Mouse (Mus musculus): ENCODE measurements around the gene A630001G21Rik. TPM values are rescaled to one million over a fixed set of nuclear protein-coding genes. Genes with fewer than 3 reads are reported as not detected.
"Not testable (repeated sequence)": the region's sequence is repeated elsewhere in the genome, so short reads cannot be mapped to it uniquely, and the experiment has no call there.

Gene A630001G21Rik
- 1.2 and 2.5 TPM in 2 replicates for polyA plus RNA-seq (2012; rRNA removed)

- Histone ChIP-seq H3K4me1 (ENCODE audit: control insufficient read depth, insufficient read depth, low read length) (no peaks in the 10 kb centered on the region), H3K27me3 (replicated peaks; ENCODE audit: control insufficient read depth, insufficient read depth, low read length) (no peaks in the 10 kb centered on the region), H3K27ac (ENCODE audit: insufficient read depth, low read depth, low read length) (no peak within 1 kb of the TSS), H3K36me3 (ENCODE audit: control insufficient read depth, insufficient read depth, low read length) (no peaks in the 10 kb centered on the region), H3K4me3 (ENCODE audit: insufficient read depth, low read depth, low read length) (no peak within 1 kb of the TSS)
- TF ChIP-seq POLR2A (IDR thresholded peaks at IDR 0.05; ENCODE audit: low read depth, low read length) = no peak
- TF ChIP-seq CTCF (conservative IDR thresholded peaks at IDR 0.05; ENCODE audit: insufficient read depth, insufficient read length, low read depth, low read length) = no peak
- no peak for DNase-seq
- 87% methylated on average over 4 of the region's 4 CpGs for WGBS
Measured at GRCm38 (mm10) chr1:85778436-85778835, at the start of gene A630001G21Rik. TSS of gene A630001G21Rik (minus strand) at chr1:85778643.

GRCm38 (mm10) chr1:85827166-85827565 lies 48.7 kb upstream of the A630001G21Rik start:
- Histone ChIP-seq H3K36me3 (ENCODE audit: control insufficient read depth, insufficient read depth, low read length) (peaks cover 3% of the 10 kb centered on the region), H3K4me1 (ENCODE audit: control insufficient read depth, insufficient read depth, low read length) (no peaks in the 10 kb centered on the region), H3K4me3 (ENCODE audit: insufficient read depth, low read depth, low read length) (no peak overlapping the region), H3K27me3 (replicated peaks; ENCODE audit: control insufficient read depth, insufficient read depth, low read length) (no peaks in the 10 kb centered on the region), H3K27ac (ENCODE audit: insufficient read depth, low read depth, low read length) (no peak overlapping the region)
- WGBS = 73% methylated on average over 5 of the region's 5 CpGs
- DNase-seq = no peak
- TF ChIP-seq POLR2A (IDR thresholded peaks at IDR 0.05; ENCODE audit: low read depth, low read length) (no peak), CTCF (conservative IDR thresholded peaks at IDR 0.05; ENCODE audit: insufficient read depth, insufficient read length, low read depth, low read length) (no peak)

- no peak for DNase-seq
- H3K27ac ChIP-seq (ENCODE audit: insufficient read depth, low read depth, low read length) = no peak overlapping the region
- no peaks in the 10 kb centered on the region for H3K4me1 ChIP-seq (ENCODE audit: control insufficient read depth, insufficient read depth, low read length)
- WGBS = 78% methylated on average over 3 of the region's 3 CpGs
- no peaks in the 10 kb centered on the region for H3K27me3 ChIP-seq (replicated peaks; ENCODE audit: control insufficient read depth, insufficient read depth, low read length)
- H3K36me3 ChIP-seq (ENCODE audit: control insufficient read depth, insufficient read depth, low read length) = peaks cover 6% of the 10 kb centered on the region
- TF ChIP-seq POLR2A (IDR thresholded peaks at IDR 0.05; ENCODE audit: low read depth, low read length) = no peak
- TF ChIP-seq CTCF (conservative IDR thresholded peaks at IDR 0.05; ENCODE audit: insufficient read depth, insufficient read length, low read depth, low read length) = no peak
- no peak overlapping the region for H3K4me3 ChIP-seq (ENCODE audit: insufficient read depth, low read depth, low read length)
Measured at GRCm38 (mm10) chr1:85824905-85825304, 46.5 kb upstream of the A630001G21Rik start.

- Histone ChIP-seq H3K27me3 (replicated peaks; ENCODE audit: control insufficient read depth, insufficient read depth, low read length) (no peaks in the 10 kb centered on the region), H3K27ac (ENCODE audit: insufficient read depth, low read depth, low read length) (no peak overlapping the region), H3K4me3 (ENCODE audit: insufficient read depth, low read depth, low read length) (no peak overlapping the region), H3K4me1 (ENCODE audit: control insufficient read depth, insufficient read depth, low read length) (no peaks in the 10 kb centered on the region), H3K36me3 (ENCODE audit: control insufficient read depth, insufficient read depth, low read length) (peaks cover 10% of the 10 kb centered on the region)
- TF ChIP-seq POLR2A (IDR thresholded peaks at IDR 0.05; ENCODE audit: low read depth, low read length) (no peak), CTCF (conservative IDR thresholded peaks at IDR 0.05; ENCODE audit: insufficient read depth, insufficient read length, low read depth, low read length) (no peak)
- WGBS = 76% methylated on average over 8 of the region's 8 CpGs
- no peak for DNase-seq
Measured at GRCm38 (mm10) chr1:85822239-85822638, 43.8 kb upstream of the A630001G21Rik start.

- TF ChIP-seq POLR2A (IDR thresholded peaks at IDR 0.05; ENCODE audit: low read depth, low read length) (no peak), CTCF (conservative IDR thresholded peaks at IDR 0.05; ENCODE audit: insufficient read depth, insufficient read length, low read depth, low read length) (peak; percentile 21; the same call in 1 of the 2 replicates)
- H3K4me3 ChIP-seq (ENCODE audit: insufficient read depth, low read depth, low read length) = no peak overlapping the region
Measured at GRCm38 (mm10) chr1:85819695-85820094, 41.3 kb upstream of the A630001G21Rik start.

GRCm38 (mm10) chr1:85818121-85818520 lies 39.7 kb upstream of the A630001G21Rik start:
- 92% methylated on average over 6 of the region's 6 CpGs for WGBS
- no peak for DNase-seq
- H3K4me1 ChIP-seq (ENCODE audit: control insufficient read depth, insufficient read depth, low read length) = peaks cover 11% of the 10 kb centered on the region; the same call in 1 of the 2 replicates

More at GRCm38 (mm10) chr1:85819695-85820094, 41.3 kb upstream of the A630001G21Rik start:
- Histone ChIP-seq H3K27ac (ENCODE audit: insufficient read depth, low read depth, low read length) (no peak overlapping the region), H3K36me3 (ENCODE audit: control insufficient read depth, insufficient read depth, low read length) (peaks cover 10% of the 10 kb centered on the region), H3K4me1 (ENCODE audit: control insufficient read depth, insufficient read depth, low read length) (no peaks in the 10 kb centered on the region), H3K27me3 (replicated peaks; ENCODE audit: control insufficient read depth, insufficient read depth, low read length) (no peaks in the 10 kb centered on the region)
- no peak for DNase-seq
- WGBS = 100% methylated on average over 1 of the region's 1 CpGs

GRCm38 (mm10) chr1:85814213-85814612 lies 35.8 kb upstream of the A630001G21Rik start:
- peaks cover 31% of the 10 kb centered on the region for H3K4me1 ChIP-seq (ENCODE audit: control insufficient read depth, insufficient read depth, low read length)
- not testable (repeated sequence) for H3K36me3 ChIP-seq (ENCODE audit: control insufficient read depth, insufficient read depth, low read length); H3K27me3 ChIP-seq (replicated peaks; ENCODE audit: control insufficient read depth, insufficient read depth, low read length); H3K27ac ChIP-seq (ENCODE audit: insufficient read depth, low read depth, low read length); H3K4me3 ChIP-seq (ENCODE audit: insufficient read depth, low read depth, low read length); DNase-seq

More at GRCm38 (mm10) chr1:85818121-85818520, 39.7 kb upstream of the A630001G21Rik start:
- Histone ChIP-seq H3K36me3 (ENCODE audit: control insufficient read depth, insufficient read depth, low read length) (peaks cover 8% of the 10 kb centered on the region), H3K27ac (ENCODE audit: insufficient read depth, low read depth, low read length) (no peak overlapping the region), H3K4me3 (ENCODE audit: insufficient read depth, low read depth, low read length) (no peak overlapping the region), H3K27me3 (replicated peaks; ENCODE audit: control insufficient read depth, insufficient read depth, low read length) (no peaks in the 10 kb centered on the region)
- TF ChIP-seq POLR2A (IDR thresholded peaks at IDR 0.05; ENCODE audit: low read depth, low read length) (no peak), CTCF (conservative IDR thresholded peaks at IDR 0.05; ENCODE audit: insufficient read depth, insufficient read length, low read depth, low read length) (no peak)

Data from kidney, adult 2 months (tissue).